Mouse (Mus musculus): ENCODE measurements around the gene Slc22a21. TPM values are rescaled to one million over a fixed set of nuclear protein-coding genes. Genes with fewer than 3 reads are reported as not detected.
"Not testable (repeated sequence)": the region's sequence is repeated elsewhere in the genome, so short reads cannot be mapped to it uniquely, and the experiment has no call there.

The Slc22a21 gene
- polyA plus RNA-seq, 1 experiment from 2014 or later: 5.0 TPM

GRCm38 (mm10) chr11:53975559-53975958 is 4.6 kb downstream of the Slc22a21 start:
- Histone ChIP-seq H3K27ac (ENCODE audit: low read length) (no peak overlapping the region), H3K4me2 (ENCODE audit: low read depth, low read length) (no peak overlapping the region), H3K9ac (ENCODE audit: low read length) (no peak overlapping the region), H3K4me3 (ENCODE audit: low read length) (no peak overlapping the region), H3K9me3 (ENCODE audit: control insufficient read depth, low read length) (no peaks in the 10 kb centered on the region), H3K27me3 (ENCODE audit: control insufficient read depth, insufficient read depth, low read depth, low read length) (no peaks in the 10 kb centered on the region), H3K4me1 (replicated peaks; ENCODE audit: control insufficient read depth, insufficient read depth, low read length) (peaks cover 4% of the 10 kb centered on the region), H3K36me3 (ENCODE audit: control insufficient read depth, insufficient read depth, low read length) (no peaks in the 10 kb centered on the region)
- no peak for ATAC-seq (ENCODE audit: low read depth)

GRCm38 (mm10) chr11:53958984-53959383 is 21.1 kb downstream of the Slc22a21 start:
- Histone ChIP-seq H3K4me3 (ENCODE audit: low read length) (no peak overlapping the region), H3K4me1 (replicated peaks; ENCODE audit: control insufficient read depth, insufficient read depth, low read length) (no peaks in the 10 kb centered on the region), H3K4me2 (ENCODE audit: low read depth, low read length) (no peak overlapping the region), H3K9ac (ENCODE audit: low read length) (no peak overlapping the region), H3K36me3 (ENCODE audit: control insufficient read depth, insufficient read depth, low read length) (no peaks in the 10 kb centered on the region), H3K9me3 (ENCODE audit: control insufficient read depth, low read length) (no peaks in the 10 kb centered on the region), H3K27ac (ENCODE audit: low read length) (no peak overlapping the region), H3K27me3 (ENCODE audit: control insufficient read depth, insufficient read depth, low read depth, low read length) (no peaks in the 10 kb centered on the region)
- WGBS: 43% methylated on average over 3 of the region's 3 CpGs
- no peak for ATAC-seq (ENCODE audit: low read depth)

- H3K27ac ChIP-seq (ENCODE audit: low read length); H3K4me2 ChIP-seq (ENCODE audit: low read depth, low read length); H3K36me3 ChIP-seq (ENCODE audit: control insufficient read depth, insufficient read depth, low read length); H3K9me3 ChIP-seq (ENCODE audit: control insufficient read depth, low read length); H3K4me1 ChIP-seq (replicated peaks; ENCODE audit: control insufficient read depth, insufficient read depth, low read length); ATAC-seq (ENCODE audit: low read depth); H3K9ac ChIP-seq (ENCODE audit: low read length); H3K27me3 ChIP-seq (ENCODE audit: control insufficient read depth, insufficient read depth, low read depth, low read length); H3K4me3 ChIP-seq (ENCODE audit: low read length): not testable (repeated sequence)
- WGBS: 13% methylated on average over 3 of the region's 4 CpGs
Measured at GRCm38 (mm10) chr11:53958176-53958575, 22.0 kb downstream of the Slc22a21 start.

GRCm38 (mm10) chr11:53956636-53957035 is 23.5 kb downstream of the Slc22a21 start:
- no peak overlapping the region for H3K9ac ChIP-seq (ENCODE audit: low read length)
- H3K27me3 ChIP-seq (ENCODE audit: control insufficient read depth, insufficient read depth, low read depth, low read length): no peaks in the 10 kb centered on the region
- no peak overlapping the region for H3K27ac ChIP-seq (ENCODE audit: low read length)
- no peaks in the 10 kb centered on the region for H3K9me3 ChIP-seq (ENCODE audit: control insufficient read depth, low read length)
- WGBS: 69% methylated on average over 1 of the region's 1 CpGs
- no peak overlapping the region for H3K4me3 ChIP-seq (ENCODE audit: low read length)
- no peak overlapping the region for H3K4me2 ChIP-seq (ENCODE audit: low read depth, low read length)
- no peaks in the 10 kb centered on the region for H3K36me3 ChIP-seq (ENCODE audit: control insufficient read depth, insufficient read depth, low read length)
- ATAC-seq (ENCODE audit: low read depth): no peak
- no peaks in the 10 kb centered on the region for H3K4me1 ChIP-seq (replicated peaks; ENCODE audit: control insufficient read depth, insufficient read depth, low read length)

- 75% methylated on average over 3 of the region's 3 CpGs for WGBS
- ATAC-seq (ENCODE audit: low read depth): no peak
- Histone ChIP-seq H3K27me3 (ENCODE audit: control insufficient read depth, insufficient read depth, low read depth, low read length) (no peaks in the 10 kb centered on the region), H3K4me1 (replicated peaks; ENCODE audit: control insufficient read depth, insufficient read depth, low read length) (no peaks in the 10 kb centered on the region), H3K9ac (ENCODE audit: low read length) (no peak overlapping the region), H3K4me3 (ENCODE audit: low read length) (no peak overlapping the region), H3K36me3 (ENCODE audit: control insufficient read depth, insufficient read depth, low read length) (no peaks in the 10 kb centered on the region), H3K27ac (ENCODE audit: low read length) (no peak overlapping the region), H3K4me2 (ENCODE audit: low read depth, low read length) (no peak overlapping the region), H3K9me3 (ENCODE audit: control insufficient read depth, low read length) (no peaks in the 10 kb centered on the region)
Measured at GRCm38 (mm10) chr11:53954653-53955052, 25.5 kb downstream of the Slc22a21 start.

- not testable (repeated sequence) for H3K36me3 ChIP-seq (ENCODE audit: control insufficient read depth, insufficient read depth, low read length); H3K4me3 ChIP-seq (ENCODE audit: low read length); H3K4me2 ChIP-seq (ENCODE audit: low read depth, low read length); H3K27me3 ChIP-seq (ENCODE audit: control insufficient read depth, insufficient read depth, low read depth, low read length); H3K9ac ChIP-seq (ENCODE audit: low read length); H3K27ac ChIP-seq (ENCODE audit: low read length); H3K4me1 ChIP-seq (replicated peaks; ENCODE audit: control insufficient read depth, insufficient read depth, low read length); H3K9me3 ChIP-seq (ENCODE audit: control insufficient read depth, low read length)
- WGBS: no CpG with 5 or more reads among the region's 3 CpGs
- ATAC-seq (ENCODE audit: low read depth): peak; percentile 78
Measured at GRCm38 (mm10) chr11:53950133-53950532, 30.0 kb downstream of the Slc22a21 start.

GRCm38 (mm10) chr11:53931944-53932318 is 48.2 kb downstream of the Slc22a21 start:
- not testable (repeated sequence) for H3K4me2 ChIP-seq (ENCODE audit: low read depth, low read length); H3K9me3 ChIP-seq (ENCODE audit: control insufficient read depth, low read length); H3K27ac ChIP-seq (ENCODE audit: low read length); H3K9ac ChIP-seq (ENCODE audit: low read length); H3K27me3 ChIP-seq (ENCODE audit: control insufficient read depth, insufficient read depth, low read depth, low read length); H3K36me3 ChIP-seq (ENCODE audit: control insufficient read depth, insufficient read depth, low read length); H3K4me1 ChIP-seq (replicated peaks; ENCODE audit: control insufficient read depth, insufficient read depth, low read length); H3K4me3 ChIP-seq (ENCODE audit: low read length)
- WGBS: 46% methylated on average over 4 of the region's 4 CpGs
- ATAC-seq (ENCODE audit: low read depth): peak; percentile 34; the same call in 1 of the 2 replicates

- no peak overlapping the region for H3K4me3 ChIP-seq (ENCODE audit: low read length)
- no peaks in the 10 kb centered on the region for H3K4me1 ChIP-seq (replicated peaks; ENCODE audit: control insufficient read depth, insufficient read depth, low read length)
- ATAC-seq (ENCODE audit: low read depth): peak; percentile 38
- H3K4me2 ChIP-seq (ENCODE audit: low read depth, low read length): no peak overlapping the region
- no peak overlapping the region for H3K9ac ChIP-seq (ENCODE audit: low read length)
- H3K36me3 ChIP-seq (ENCODE audit: control insufficient read depth, insufficient read depth, low read length): no peaks in the 10 kb centered on the region
- H3K27me3 ChIP-seq (ENCODE audit: control insufficient read depth, insufficient read depth, low read depth, low read length): no peaks in the 10 kb centered on the region
- H3K9me3 ChIP-seq (ENCODE audit: control insufficient read depth, low read length): no peaks in the 10 kb centered on the region
- 24% methylated on average over 17 of the region's 17 CpGs for WGBS
- H3K27ac ChIP-seq (ENCODE audit: low read length): no peak overlapping the region
Measured at GRCm38 (mm10) chr11:53931091-53931943, 48.8 kb downstream of the Slc22a21 start.

- Histone ChIP-seq H3K27ac (ENCODE audit: low read length) (no peak overlapping the region), H3K4me2 (ENCODE audit: low read depth, low read length) (no peak overlapping the region), H3K9ac (ENCODE audit: low read length) (no peak overlapping the region), H3K9me3 (ENCODE audit: control insufficient read depth, low read length) (no peaks in the 10 kb centered on the region), H3K4me3 (ENCODE audit: low read length) (no peak overlapping the region), H3K36me3 (ENCODE audit: control insufficient read depth, insufficient read depth, low read length) (no peaks in the 10 kb centered on the region), H3K27me3 (ENCODE audit: control insufficient read depth, insufficient read depth, low read depth, low read length) (no peaks in the 10 kb centered on the region), H3K4me1 (replicated peaks; ENCODE audit: control insufficient read depth, insufficient read depth, low read length) (no peaks in the 10 kb centered on the region)
- no peak for ATAC-seq (ENCODE audit: low read depth)
- WGBS: 85% methylated on average over 3 of the region's 3 CpGs
Measured at GRCm38 (mm10) chr11:53929741-53930140, 50.4 kb downstream of the Slc22a21 start.

Data from lung, embryonic 16.5 days (tissue).